Mouse (Mus musculus): ENCODE results near the gene Snip1. TPM values are rescaled to one million over a fixed set of nuclear protein-coding genes. Genes with fewer than 3 reads are reported as not detected.

The Snip1 gene
- polyA plus RNA-seq, 1 experiment from 2014 or later: 32.3 TPM

GRCm38 (mm10) chr4:125115081-125115480 lies 48.6 kb downstream of the Snip1 start:
- H3K27me3 ChIP-seq (ENCODE audit: low read depth, poor library complexity, severe bottlenecking): 0 out of 2 replicates have a peak, but pooled peaks cover 6% of the 10 kb centered on the region
- H3K36me3 ChIP-seq: peaks cover 24% of the 10 kb centered on the region
- WGBS: 78% methylated on average over 4 of the region's 4 CpGs
- no peak overlapping the region for H3K4me3 ChIP-seq
- no peak for DNase-seq (ENCODE audit: low spot score)
- H3K4me1 ChIP-seq: peaks cover 24% of the 10 kb centered on the region
- no peaks in the 10 kb centered on the region for H3K9me3 ChIP-seq (replicated peaks)
- H3K27ac ChIP-seq (replicated peaks): peak overlapping the region; percentile 52

- 52% methylated on average over 6 of the region's 6 CpGs for WGBS
- peaks cover 18% of the 10 kb centered on the region for H3K36me3 ChIP-seq
- peaks cover 24% of the 10 kb centered on the region for H3K4me1 ChIP-seq
- H3K27me3 ChIP-seq (ENCODE audit: low read depth, poor library complexity, severe bottlenecking): 0 out of 2 replicates have a peak, but pooled peaks cover 6% of the 10 kb centered on the region
- no peaks in the 10 kb centered on the region for H3K9me3 ChIP-seq (replicated peaks)
- DNase-seq (ENCODE audit: low spot score): no peak
- 0 out of 2 replicates have a peak overlapping the region, but pooled peaks have one; percentile 47 for H3K27ac ChIP-seq (replicated peaks)
- H3K4me3 ChIP-seq: no peak overlapping the region
Observed at GRCm38 (mm10) chr4:125115710-125116089, 49.2 kb downstream of the Snip1 start.

GRCm38 (mm10) chr4:125116090-125116861 lies 49.8 kb downstream of the Snip1 start:
- Histone ChIP-seq H3K9me3 (replicated peaks) (no peaks in the 10 kb centered on the region), H3K4me1 (peaks cover 24% of the 10 kb centered on the region), H3K27ac (replicated peaks) (0 out of 2 replicates have a peak overlapping the region, but pooled peaks have one; percentile 47), H3K4me3 (no peak overlapping the region), H3K36me3 (peaks cover 12% of the 10 kb centered on the region), H3K27me3 (ENCODE audit: low read depth, poor library complexity, severe bottlenecking) (0 out of 2 replicates have a peak, but pooled peaks cover 6% of the 10 kb centered on the region)
- DNase-seq (ENCODE audit: low spot score): no peak
- 77% methylated on average over 9 of the region's 9 CpGs for WGBS

GRCm38 (mm10) chr4:125116929-125117328 lies 50.5 kb downstream of the Snip1 start:
- peaks cover 6% of the 10 kb centered on the region for H3K36me3 ChIP-seq
- no peak for DNase-seq (ENCODE audit: low spot score)

GRCm38 (mm10) chr4:125117902-125118320 lies 51.4 kb downstream of the Snip1 start:
- H3K36me3 ChIP-seq: peaks cover 5% of the 10 kb centered on the region; the same call in 1 of the 2 replicates
- WGBS: 85% methylated on average over 7 of the region's 7 CpGs
- H3K4me3 ChIP-seq: no peak overlapping the region
- H3K27me3 ChIP-seq (ENCODE audit: low read depth, poor library complexity, severe bottlenecking): 0 out of 2 replicates have a peak, but pooled peaks cover 10% of the 10 kb centered on the region
- H3K27ac ChIP-seq (replicated peaks): no peak overlapping the region
- H3K9me3 ChIP-seq (replicated peaks): no peaks in the 10 kb centered on the region
- H3K4me1 ChIP-seq: peaks cover 36% of the 10 kb centered on the region
- DNase-seq (ENCODE audit: low spot score): no peak

More at GRCm38 (mm10) chr4:125116929-125117328, 50.5 kb downstream of the Snip1 start:
- WGBS: 86% methylated on average over 13 of the region's 13 CpGs
- no peaks in the 10 kb centered on the region for H3K9me3 ChIP-seq (replicated peaks)
- H3K4me1 ChIP-seq: peaks cover 26% of the 10 kb centered on the region
- H3K27ac ChIP-seq (replicated peaks): no peak overlapping the region
- no peak overlapping the region for H3K4me3 ChIP-seq
- 0 out of 2 replicates have a peak, but pooled peaks cover 6% of the 10 kb centered on the region for H3K27me3 ChIP-seq (ENCODE audit: low read depth, poor library complexity, severe bottlenecking)

- Histone ChIP-seq H3K27me3 (ENCODE audit: low read depth, poor library complexity, severe bottlenecking) (0 out of 2 replicates have a peak, but pooled peaks cover 15% of the 10 kb centered on the region), H3K4me1 (peaks cover 44% of the 10 kb centered on the region), H3K4me3 (no peak overlapping the region), H3K9me3 (replicated peaks) (no peaks in the 10 kb centered on the region), H3K27ac (replicated peaks) (no peak overlapping the region), H3K36me3 (peaks cover 5% of the 10 kb centered on the region; the same call in 1 of the 2 replicates)
- DNase-seq (ENCODE audit: low spot score): peak; percentile 45
- WGBS: 24% methylated on average over 10 of the region's 10 CpGs
Observed at GRCm38 (mm10) chr4:125119070-125119469, 52.6 kb downstream of the Snip1 start.

- Histone ChIP-seq H3K27ac (replicated peaks) (no peak overlapping the region), H3K4me1 (peaks cover 47% of the 10 kb centered on the region), H3K9me3 (replicated peaks) (no peaks in the 10 kb centered on the region), H3K27me3 (ENCODE audit: low read depth, poor library complexity, severe bottlenecking) (0 out of 2 replicates have a peak, but pooled peaks cover 17% of the 10 kb centered on the region), H3K4me3 (no peak overlapping the region), H3K36me3 (peaks cover 5% of the 10 kb centered on the region; the same call in 1 of the 2 replicates)
- DNase-seq (ENCODE audit: low spot score): no peak
- whole genome bisulfite sequencing: 96% methylated on average over 11 of the region's 11 CpGs
Observed at GRCm38 (mm10) chr4:125119721-125120120, 53.2 kb downstream of the Snip1 start.

- H3K27ac ChIP-seq (replicated peaks): peak overlapping the region; percentile 46; the same call in 1 of the 2 replicates
- H3K27me3 ChIP-seq (ENCODE audit: low read depth, poor library complexity, severe bottlenecking): peaks cover 44% of the 10 kb centered on the region
- peaks cover 53% of the 10 kb centered on the region for H3K4me1 ChIP-seq
- DNase-seq (ENCODE audit: low spot score): no peak
- no peaks in the 10 kb centered on the region for H3K9me3 ChIP-seq (replicated peaks)
- WGBS: 21% methylated on average over 16 of the region's 16 CpGs
- H3K4me3 ChIP-seq: peak overlapping the region; percentile 7; the same call in 1 of the 2 replicates
- peaks cover 5% of the 10 kb centered on the region; the same call in 1 of the 2 replicates for H3K36me3 ChIP-seq
Observed at GRCm38 (mm10) chr4:125122431-125123278, 56.2 kb downstream of the Snip1 start.

- Histone ChIP-seq H3K27me3 (ENCODE audit: low read depth, poor library complexity, severe bottlenecking) (peaks cover 50% of the 10 kb centered on the region), H3K36me3 (peaks cover 5% of the 10 kb centered on the region; the same call in 1 of the 2 replicates), H3K4me3 (no peak overlapping the region), H3K9me3 (replicated peaks) (no peaks in the 10 kb centered on the region), H3K4me1 (peaks cover 59% of the 10 kb centered on the region), H3K27ac (replicated peaks) (no peak overlapping the region)
- no peak for DNase-seq (ENCODE audit: low spot score)
- 73% methylated on average over 7 of the region's 7 CpGs for WGBS
Observed at GRCm38 (mm10) chr4:125123279-125123671, 56.8 kb downstream of the Snip1 start.

Other genes starting within 250 kb of the Snip1 start
- gene Yrdc, start 216.0 kb upstream of the Snip1 start, polyA plus RNA-seq (2016; fragmentation: Nextera tagmentation; extraction: Ambion mirVana): 40.0 and 44.0 TPM in 2 replicates
- gene 1110065P20Rik, start 215.5 kb upstream of the Snip1 start, polyA plus RNA-seq (2016; fragmentation: Nextera tagmentation; extraction: Ambion mirVana): 51.5 and 52.2 TPM in 2 replicates
- 4.2 and 4.8 TPM in 2 replicates for gene Maneal, start 204.5 kb upstream of the Snip1 start, polyA plus RNA-seq (2016; fragmentation: Nextera tagmentation; extraction: Ambion mirVana)
- gene Epha10, start 185.8 kb upstream of the Snip1 start, polyA plus RNA-seq (2016; fragmentation: Nextera tagmentation; extraction: Ambion mirVana): 5.1 and 7.9 TPM in 2 replicates
- 17.4 and 18.9 TPM in 2 replicates for gene 9930104L06Rik, start 129.6 kb upstream of the Snip1 start, polyA plus RNA-seq (2016; fragmentation: Nextera tagmentation; extraction: Ambion mirVana)
- gene Cdca8, start 127.4 kb upstream of the Snip1 start, polyA plus RNA-seq (2016; fragmentation: Nextera tagmentation; extraction: Ambion mirVana): 271 and 298 TPM in 2 replicates
- gene Rspo1, start 80.2 kb upstream of the Snip1 start, polyA plus RNA-seq (2016; fragmentation: Nextera tagmentation; extraction: Ambion mirVana): 11.0 and 16.4 TPM in 2 replicates
- gene Gnl2, start 50.1 kb upstream of the Snip1 start, polyA plus RNA-seq (2016; fragmentation: Nextera tagmentation; extraction: Ambion mirVana): 92.1 TPM in 2 replicates
- 0.32 and 0.56 TPM in 2 replicates for gene Dnali1, start 969 bp upstream of the Snip1 start, polyA plus RNA-seq (2016; fragmentation: Nextera tagmentation; extraction: Ambion mirVana)
- 86.3 and 88.2 TPM in 2 replicates for gene Meaf6, start 18.5 kb downstream of the Snip1 start, polyA plus RNA-seq (2016; fragmentation: Nextera tagmentation; extraction: Ambion mirVana)
- gene Zc3h12a, start 61.2 kb downstream of the Snip1 start, polyA plus RNA-seq (2016; fragmentation: Nextera tagmentation; extraction: Ambion mirVana): 0.30 and 0.46 TPM in 2 replicates

Data from midbrain, embryonic 10.5 days (tissue).